Mouse (Mus musculus): ENCODE measurements at regions not wholly inside any gene's neighbourhood (a gene's known extent, or its start where the extent isn't known, plus 50 kb on each side); places are given as distances from the start of the nearest gene placed in this dataset.

GRCm38 (mm10) chr10:43815291-43815690 lies 86.3 kb downstream of the Qrsl1 start:
- ATAC-seq (ENCODE audit: insufficient number of reproducible peaks, insufficient read depth, low FRiP score, low TSS enrichment, low read depth): no peak
- H3K36me3 ChIP-seq: no peaks in the 10 kb centered on the region
- 75% methylated on average over 5 of the region's 5 CpGs for WGBS
- H3K27ac ChIP-seq: no peak overlapping the region
- no peaks in the 10 kb centered on the region for H3K27me3 ChIP-seq
- H3K4me3 ChIP-seq (replicated peaks): no peak overlapping the region
- no peak overlapping the region for H3K9ac ChIP-seq (replicated peaks)
- H3K4me1 ChIP-seq (replicated peaks): 0 out of 2 replicates have a peak, but pooled peaks cover 10% of the 10 kb centered on the region
- no peaks in the 10 kb centered on the region for H3K9me3 ChIP-seq
- H3K4me2 ChIP-seq: no peak overlapping the region

DNA sequence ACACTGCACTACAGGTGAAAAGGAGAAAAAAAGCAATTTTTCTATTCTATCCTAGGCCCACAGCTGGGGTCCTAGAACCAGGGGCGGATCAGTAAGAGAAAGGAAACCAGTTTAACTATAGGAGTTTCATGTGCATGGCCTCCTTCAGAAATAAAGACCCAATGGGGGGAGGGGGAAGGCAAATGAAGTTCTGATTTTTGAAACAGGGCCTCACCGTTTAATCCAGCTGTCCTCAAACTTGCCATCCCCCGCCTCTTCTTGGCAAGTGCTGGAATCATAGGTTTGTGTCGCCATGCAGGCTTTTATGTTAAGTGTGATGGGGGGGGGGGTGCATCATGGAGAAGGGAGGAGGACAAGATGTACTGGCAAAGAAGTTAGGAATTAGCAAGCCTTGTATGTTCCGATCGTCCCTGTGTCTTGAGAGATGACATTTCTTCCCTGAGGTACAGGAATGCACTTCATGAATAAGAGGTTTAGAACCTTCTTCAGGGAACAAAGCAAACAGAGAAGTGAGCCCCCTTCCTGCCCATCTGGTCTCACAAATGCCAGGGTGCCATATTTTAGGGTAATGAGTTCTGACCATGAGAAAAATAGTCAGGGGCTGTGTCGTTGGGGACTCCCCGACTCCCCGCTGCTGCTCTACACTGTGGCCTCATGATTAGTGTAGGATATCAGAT lies 83.9 kb downstream of the Qrsl1 start:
- H3K27me3 ChIP-seq: no peaks in the 10 kb centered on the region
- H3K4me3 ChIP-seq (replicated peaks): no peak overlapping the region
- no peak for ATAC-seq (ENCODE audit: insufficient number of reproducible peaks, insufficient read depth, low FRiP score, low TSS enrichment, low read depth)
- 78% methylated on average over 9 of the region's 9 CpGs for WGBS
- no peak overlapping the region for H3K4me2 ChIP-seq
- H3K27ac ChIP-seq: no peak overlapping the region
- no peaks in the 10 kb centered on the region for H3K36me3 ChIP-seq
- no peaks in the 10 kb centered on the region for H3K9me3 ChIP-seq
- H3K9ac ChIP-seq (replicated peaks): no peak overlapping the region
- 0 out of 2 replicates have a peak, but pooled peaks cover 10% of the 10 kb centered on the region for H3K4me1 ChIP-seq (replicated peaks)

DNA sequence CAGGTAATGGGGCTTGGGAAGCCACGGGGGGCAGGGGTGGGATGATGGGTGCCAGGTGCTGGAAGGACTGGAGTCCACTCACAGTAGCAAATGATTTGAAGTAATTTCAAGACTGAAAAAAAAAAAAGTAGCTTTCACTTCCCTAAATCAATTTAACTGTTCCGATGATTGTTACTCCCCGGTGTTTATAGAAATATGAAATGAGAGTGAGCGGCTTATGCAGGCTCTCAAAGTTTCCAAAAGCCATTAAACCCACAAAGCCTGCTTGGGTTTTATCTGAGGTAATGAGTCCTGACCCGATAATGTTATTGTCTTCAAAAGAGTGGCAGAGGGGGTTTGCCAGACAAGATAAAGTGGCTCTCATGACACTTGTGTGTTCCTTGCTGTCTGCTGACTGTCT lies 82.9 kb downstream of the Qrsl1 start:
- H3K9me3 ChIP-seq: no peaks in the 10 kb centered on the region
- ATAC-seq (ENCODE audit: insufficient number of reproducible peaks, insufficient read depth, low FRiP score, low TSS enrichment, low read depth): no peak

DNA sequence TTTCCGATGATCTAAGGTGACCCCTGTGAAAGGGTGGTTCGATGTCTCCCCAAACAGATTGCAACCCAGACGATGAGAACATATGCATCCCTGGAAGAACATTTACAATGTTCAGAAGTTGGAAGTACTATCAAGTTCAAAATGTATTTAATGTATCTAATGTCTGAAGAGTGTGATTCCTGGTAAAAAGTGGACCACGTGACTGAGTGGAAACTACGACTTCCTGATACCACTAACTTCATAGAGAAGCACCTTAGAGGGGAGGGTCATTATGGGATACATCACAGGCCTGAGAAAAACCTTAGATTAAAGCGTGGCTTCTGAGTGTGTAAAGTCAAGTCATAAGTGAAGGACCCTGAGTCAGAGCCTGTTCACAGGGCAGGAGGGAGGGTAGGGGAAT lies 82.1 kb downstream of the Qrsl1 start:
- Histone ChIP-seq H3K36me3 (no peaks in the 10 kb centered on the region), H3K9me3 (no peaks in the 10 kb centered on the region)

More for the DNA sequence above, 82.9 kb downstream of the Qrsl1 start:
- no peak overlapping the region for H3K9ac ChIP-seq (replicated peaks)
- H3K4me1 ChIP-seq (replicated peaks): 0 out of 2 replicates have a peak, but pooled peaks cover 10% of the 10 kb centered on the region
- H3K4me3 ChIP-seq (replicated peaks): no peak overlapping the region
- H3K36me3 ChIP-seq: no peaks in the 10 kb centered on the region
- H3K27ac ChIP-seq: no peak overlapping the region
- H3K27me3 ChIP-seq: no peaks in the 10 kb centered on the region
- no peak overlapping the region for H3K4me2 ChIP-seq
- 70% methylated on average over 5 of the region's 5 CpGs for WGBS

GRCm38 (mm10) chr10:43822615-43823014 lies 78.9 kb downstream of the Qrsl1 start:
- Histone ChIP-seq H3K4me2 (no peak overlapping the region), H3K9me3 (peaks cover 4% of the 10 kb centered on the region; the same call in 1 of the 2 replicates), H3K36me3 (no peaks in the 10 kb centered on the region), H3K27ac (no peak overlapping the region), H3K4me1 (replicated peaks) (0 out of 2 replicates have a peak, but pooled peaks cover 8% of the 10 kb centered on the region), H3K9ac (replicated peaks) (no peak overlapping the region), H3K27me3 (no peaks in the 10 kb centered on the region), H3K4me3 (replicated peaks) (no peak overlapping the region)
- 88% methylated on average over 1 of the region's 1 CpGs for WGBS
- ATAC-seq (ENCODE audit: insufficient number of reproducible peaks, insufficient read depth, low FRiP score, low TSS enrichment, low read depth): no peak

More for the DNA sequence above, 82.1 kb downstream of the Qrsl1 start:
- no peak overlapping the region for H3K27ac ChIP-seq
- no peak for ATAC-seq (ENCODE audit: insufficient number of reproducible peaks, insufficient read depth, low FRiP score, low TSS enrichment, low read depth)
- 0 out of 2 replicates have a peak, but pooled peaks cover 10% of the 10 kb centered on the region for H3K4me1 ChIP-seq (replicated peaks)
- no peak overlapping the region for H3K9ac ChIP-seq (replicated peaks)
- WGBS: 88% methylated on average over 6 of the region's 6 CpGs
- H3K4me3 ChIP-seq (replicated peaks): no peak overlapping the region
- H3K4me2 ChIP-seq: no peak overlapping the region
- no peaks in the 10 kb centered on the region for H3K27me3 ChIP-seq

GRCm38 (mm10) chr10:43824009-43824408 lies 77.5 kb downstream of the Qrsl1 start:
- no peaks in the 10 kb centered on the region for H3K4me1 ChIP-seq (replicated peaks)
- 78% methylated on average over 5 of the region's 5 CpGs for WGBS
- no peak overlapping the region for H3K4me3 ChIP-seq (replicated peaks)
- H3K9ac ChIP-seq (replicated peaks): no peak overlapping the region
- H3K27ac ChIP-seq: no peak overlapping the region
- H3K36me3 ChIP-seq: no peaks in the 10 kb centered on the region
- no peak overlapping the region for H3K4me2 ChIP-seq
- H3K9me3 ChIP-seq: peaks cover 4% of the 10 kb centered on the region; the same call in 1 of the 2 replicates
- no peak for ATAC-seq (ENCODE audit: insufficient number of reproducible peaks, insufficient read depth, low FRiP score, low TSS enrichment, low read depth)
- no peaks in the 10 kb centered on the region for H3K27me3 ChIP-seq
